Mouse (Mus musculus) heart, embryonic 14.5 days (tissue): ENCODE measurements at regions not wholly inside any gene's neighbourhood (a gene's known extent, or its start where the extent isn't known, plus 50 kb on each side); places are given as distances from the start of the nearest gene placed in this dataset.

Experiments
- ATAC-seq: fragments of 200-750 bp; cut with Nextera tagmentation; 2 replicates; pipeline ENCODE4 v1.8.0; 2017; ENCODE audit warnings: low read depth, moderate TSS enrichment; ENCODE audit not compliant: insufficient number of reproducible peaks, insufficient read depth, low FRiP score
- H3K27ac ChIP-seq, 2 experiments: fragments of 200-500 bp in 1 of 2; fragments of 300-500 bp in 1 of 2; sonication (generic) in 1 of 2; replicated peaks in 1 of 2; 2 replicates each; pipeline ENCODE4 v1.5.1; 2012 to 2014; ENCODE audit warnings: low read depth in 2 of 2, low read length in 2 of 2, control low read depth in 1 of 2, mild to moderate bottlenecking in 1 of 2, mixed read lengths in 1 of 2; ENCODE audit not compliant: control insufficient read depth in 1 of 2, insufficient read depth in 1 of 2
- H3K27me3 ChIP-seq: fragments of 300-500 bp; sonication (generic); 2 replicates; pipeline ENCODE4 v1.6.1; 2014; ENCODE audit warnings: mild to moderate bottlenecking, low read length, control low read depth; ENCODE audit not compliant: control insufficient read depth, insufficient read depth
- H3K36me3 ChIP-seq: fragments of 300-500 bp; sonication (generic); 2 replicates; pipeline ENCODE4 v1.6.1; 2014; ENCODE audit warnings: mild to moderate bottlenecking, control low read depth, low read length, mixed read lengths; ENCODE audit not compliant: control insufficient read depth, insufficient read depth
- H3K4me1 ChIP-seq, 2 experiments: fragments of 200-500 bp in 1 of 2; fragments of 300-500 bp in 1 of 2; sonication (generic) in 1 of 2; 2 replicates each; pipeline ENCODE4 v1.6.1; 2012 to 2014; ENCODE audit warnings: low read length in 2 of 2, control low read depth in 1 of 2, mixed read lengths in 1 of 2; ENCODE audit not compliant: control insufficient read depth in 2 of 2, insufficient read depth in 2 of 2
- H3K4me2 ChIP-seq: fragments of 300-500 bp; sonication (generic); 2 replicates; pipeline ENCODE4 v1.6.1; 2014; ENCODE audit warnings: mild to moderate bottlenecking, low read length
- H3K4me3 ChIP-seq, 2 experiments: fragments of 200-500 bp in 1 of 2; fragments of 300-500 bp in 1 of 2; sonication (generic) in 1 of 2; 2 replicates each; pipeline ENCODE4 v1.5.1; 2012 to 2014; ENCODE audit warnings: low read length in 2 of 2, mild to moderate bottlenecking in 2 of 2, control low read depth in 1 of 2, low read depth in 1 of 2, moderate library complexity in 1 of 2; ENCODE audit not compliant: control insufficient read depth in 1 of 2, insufficient read depth in 1 of 2
- H3K9ac ChIP-seq: fragments of 300-500 bp; sonication (generic); 2 replicates; pipeline ENCODE4 v1.6.1; 2014; ENCODE audit warnings: mild to moderate bottlenecking, low read length
- H3K9me3 ChIP-seq: fragments of 300-500 bp; sonication (generic); 2 replicates; pipeline ENCODE4 v1.6.1; 2016; ENCODE audit warnings: low read length, control low read depth; ENCODE audit not compliant: control insufficient read depth
- WGBS: fragments of 180-500 bp; shearing (Covaris S2); extraction: QIAGEN DNeasy Blood & Tissue Kit; methylation state at CpG from one replicate; pipeline ENCODE4 v1.1.7; 2014; 5-methylcytosine and 5-hydroxymethylcytosine counted together

GRCm38 (mm10) chr7:70698986-70699385 is 332.5 kb upstream of the Nr2f2 start:
- H3K27me3 ChIP-seq: no peaks in the 10 kb centered on the region

GRCm38 (mm10) chr7:70692160-70692559 is 325.6 kb upstream of the Nr2f2 start:
- no peaks in the 10 kb centered on the region for H3K9me3 ChIP-seq
- H3K4me2 ChIP-seq: no peak overlapping the region
- WGBS: 66% methylated on average over 4 of the region's 4 CpGs
- no peak overlapping the region for H3K4me3 ChIP-seq
- no peak overlapping the region for H3K9ac ChIP-seq
- H3K27ac ChIP-seq: no peak overlapping the region
- H3K4me1 ChIP-seq: no peaks in the 10 kb centered on the region
- ATAC-seq: no peak
- H3K36me3 ChIP-seq: no peaks in the 10 kb centered on the region
- H3K27me3 ChIP-seq: no peaks in the 10 kb centered on the region

More at GRCm38 (mm10) chr7:70698986-70699385, 332.5 kb upstream of the Nr2f2 start:
- 61% methylated on average over 2 of the region's 2 CpGs for WGBS
- no peaks in the 10 kb centered on the region for H3K36me3 ChIP-seq
- no peak for ATAC-seq
- H3K4me2 ChIP-seq: no peak overlapping the region
- no peak overlapping the region for H3K9ac ChIP-seq
- H3K9me3 ChIP-seq: no peaks in the 10 kb centered on the region
- H3K4me1 ChIP-seq: no peaks in the 10 kb centered on the region
- H3K27ac ChIP-seq: no peak overlapping the region
- H3K4me3 ChIP-seq: no peak overlapping the region

- no peak for ATAC-seq
- Histone ChIP-seq H3K9me3 (no peaks in the 10 kb centered on the region), H3K9ac (no peak overlapping the region), H3K4me2 (no peak overlapping the region), H3K4me3 (no peak overlapping the region), H3K27ac (no peak overlapping the region), H3K36me3 (no peaks in the 10 kb centered on the region), H3K4me1 (no peaks in the 10 kb centered on the region), H3K27me3 (no peaks in the 10 kb centered on the region)
- WGBS: 78% methylated on average over 7 of the region's 7 CpGs
Observed at GRCm38 (mm10) chr7:70690845-70691244, 324.3 kb upstream of the Nr2f2 start.

GRCm38 (mm10) chr7:70669065-70669464 is 302.5 kb upstream of the Nr2f2 start:
- WGBS: 85% methylated on average over 2 of the region's 2 CpGs
- H3K4me1 ChIP-seq: no peaks in the 10 kb centered on the region
- H3K27me3 ChIP-seq: no peaks in the 10 kb centered on the region
- no peak for ATAC-seq
- no peak overlapping the region for H3K27ac ChIP-seq
- no peak overlapping the region for H3K9ac ChIP-seq
- no peak overlapping the region for H3K4me3 ChIP-seq
- H3K9me3 ChIP-seq: no peaks in the 10 kb centered on the region
- no peak overlapping the region for H3K4me2 ChIP-seq
- no peaks in the 10 kb centered on the region for H3K36me3 ChIP-seq

DNA sequence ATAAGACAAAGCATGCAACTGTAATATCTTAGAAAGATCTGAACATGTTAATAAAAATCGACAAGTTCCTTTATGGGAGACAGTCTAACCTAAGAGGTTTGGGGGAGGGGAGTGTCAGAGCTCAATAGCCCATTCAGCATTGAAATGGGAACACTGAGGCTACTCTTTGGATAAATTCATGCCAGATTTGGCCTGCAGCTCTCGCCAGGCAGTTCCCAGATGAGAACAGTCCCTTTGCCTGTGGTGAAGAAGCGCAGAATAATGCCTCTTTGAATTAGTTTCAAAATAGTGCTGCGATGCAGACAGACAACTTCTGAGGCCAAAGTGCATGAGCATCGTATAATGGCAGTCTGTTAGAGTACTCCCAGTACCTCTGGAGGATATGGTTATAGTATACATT is 293.6 kb upstream of the Nr2f2 start:
- WGBS: 78% methylated on average over 5 of the region's 5 CpGs

GRCm38 (mm10) chr7:70649760-70650377 is 283.3 kb upstream of the Nr2f2 start:
- no peak overlapping the region for H3K9ac ChIP-seq
- 73% methylated on average over 8 of the region's 8 CpGs for WGBS
- no peak for ATAC-seq
- H3K27ac ChIP-seq: no peak overlapping the region
- H3K4me3 ChIP-seq: no peak overlapping the region
- H3K4me1 ChIP-seq: no peaks in the 10 kb centered on the region
- no peaks in the 10 kb centered on the region for H3K36me3 ChIP-seq
- H3K4me2 ChIP-seq: no peak overlapping the region
- peaks cover 4% of the 10 kb centered on the region; the same call in 1 of the 2 replicates for H3K9me3 ChIP-seq
- H3K27me3 ChIP-seq: no peaks in the 10 kb centered on the region

More for the DNA sequence above, 293.6 kb upstream of the Nr2f2 start:
- H3K9ac ChIP-seq: no peak overlapping the region
- H3K36me3 ChIP-seq: no peaks in the 10 kb centered on the region
- H3K27ac ChIP-seq: no peak overlapping the region
- no peak for ATAC-seq
- no peaks in the 10 kb centered on the region for H3K27me3 ChIP-seq
- no peaks in the 10 kb centered on the region for H3K4me1 ChIP-seq
- no peak overlapping the region for H3K4me2 ChIP-seq
- no peaks in the 10 kb centered on the region for H3K9me3 ChIP-seq
- no peak overlapping the region for H3K4me3 ChIP-seq

DNA sequence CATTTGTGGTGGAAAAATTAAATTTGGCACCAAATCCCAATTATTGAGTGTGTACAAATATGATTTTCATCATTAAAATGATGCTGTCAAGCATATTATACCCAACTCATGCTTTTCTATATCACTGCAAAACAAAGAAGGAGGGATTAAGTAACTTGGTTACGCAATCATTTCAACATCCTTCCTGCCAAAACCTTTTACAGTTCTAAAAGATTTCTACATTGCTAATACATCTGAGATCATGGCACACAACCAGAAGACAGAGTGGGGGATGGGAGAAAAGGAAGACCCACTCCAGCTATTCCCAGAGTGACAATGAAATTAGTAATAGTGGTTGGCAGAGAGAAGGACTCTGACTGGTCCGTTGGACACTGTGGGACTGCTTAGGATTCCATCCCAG is 280.3 kb upstream of the Nr2f2 start:
- no peak for ATAC-seq
- 60% methylated on average over 2 of the region's 2 CpGs for WGBS
- Histone ChIP-seq H3K4me1 (peaks cover 0 to 2% of the 10 kb centered on the region in 2 experiments; a peak in 1 of 4 replicates), H3K9ac (no peak overlapping the region), H3K4me2 (no peak overlapping the region), H3K4me3 (no peak overlapping the region), H3K27me3 (no peaks in the 10 kb centered on the region), H3K36me3 (no peaks in the 10 kb centered on the region), H3K9me3 (no peaks in the 10 kb centered on the region), H3K27ac (no peak overlapping the region)

- H3K4me1 ChIP-seq: peaks cover 0 to 2% of the 10 kb centered on the region in 2 experiments; a peak in 1 of 4 replicates
- no peaks in the 10 kb centered on the region for H3K36me3 ChIP-seq
- H3K9me3 ChIP-seq: no peaks in the 10 kb centered on the region
- ATAC-seq: no peak
- H3K27ac ChIP-seq: no peak overlapping the region
- H3K27me3 ChIP-seq: no peaks in the 10 kb centered on the region
- H3K4me2 ChIP-seq: no peak overlapping the region
- H3K4me3 ChIP-seq: no peak overlapping the region
- no peak overlapping the region for H3K9ac ChIP-seq
- 52% methylated on average over 9 of the region's 9 CpGs for WGBS
Observed at GRCm38 (mm10) chr7:70643694-70644301, 277.3 kb upstream of the Nr2f2 start.
